Mouse (Mus musculus): ENCODE results near the gene Bmp2k. TPM values are rescaled to one million over a fixed set of nuclear protein-coding genes. Genes with fewer than 3 reads are reported as not detected.
A peak's percentile ranks its signal among the peaks of the same experiment; 100 is the strongest.

Bmp2k gene
- polyA plus RNA-seq, 1 experiment from 2014 or later: 57.2 TPM

DNA sequence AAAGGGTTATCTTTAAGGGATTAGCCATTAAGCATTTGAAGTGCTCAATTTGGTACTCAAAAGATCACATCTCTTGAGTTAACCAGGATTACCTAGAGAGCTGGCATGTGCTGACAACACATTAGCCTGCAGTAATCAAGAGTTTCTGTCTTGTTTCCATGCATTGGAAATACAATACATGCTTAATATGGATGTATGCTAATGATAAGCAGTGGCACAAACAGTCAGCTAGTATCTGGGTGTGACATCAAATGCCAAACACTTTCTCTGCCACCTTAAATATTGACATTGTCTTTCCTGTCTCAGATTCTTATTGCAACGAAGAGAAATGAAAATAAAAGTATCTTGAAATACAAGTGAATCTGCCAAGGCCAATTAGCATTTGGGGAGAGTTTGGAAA is 22.8 kb upstream of the Bmp2k start:
- 47% methylated on average over 1 of the region's 1 CpGs for WGBS (ENCODE audit: insufficient replicate concordance)
- Histone ChIP-seq H3K4me2 (no peak overlapping the region), H3K27me3 (replicated peaks) (peaks cover 6% of the 10 kb centered on the region; the same call in 1 of the 2 replicates), H3K4me3 (no peak overlapping the region), H3K9ac (peak overlapping the region; percentile 2; the same call in 1 of the 2 replicates), H3K9me3 (replicated peaks) (no peaks in the 10 kb centered on the region), H3K4me1 (peaks cover 45% of the 10 kb centered on the region), H3K36me3 (no peaks in the 10 kb centered on the region), H3K27ac (peak overlapping the region; percentile 54; the same call in 1 of the 2 replicates)
- ATAC-seq: peak; percentile 47; the same call in 1 of the 2 replicates

DNA sequence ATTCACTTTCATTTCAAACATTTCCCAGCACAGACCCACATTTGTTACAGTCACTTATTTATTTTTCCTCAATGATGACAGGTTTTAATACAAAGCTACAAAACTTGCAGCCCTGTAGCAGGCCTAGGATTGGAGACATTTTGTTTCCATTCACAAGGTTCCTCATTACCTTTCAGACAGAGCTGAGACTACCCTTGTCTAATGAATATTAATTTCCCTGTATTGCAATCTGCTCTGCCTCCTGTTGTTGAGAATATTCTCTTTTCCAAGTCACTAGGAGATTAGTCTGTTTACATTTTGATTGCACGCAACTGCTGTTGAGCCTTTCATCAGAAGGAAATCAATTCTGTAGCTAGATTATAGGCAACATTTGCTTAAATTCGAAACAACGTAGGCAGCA is 22.4 kb upstream of the Bmp2k start:
- Histone ChIP-seq H3K4me1 (peaks cover 45% of the 10 kb centered on the region), H3K9me3 (replicated peaks) (no peaks in the 10 kb centered on the region), H3K9ac (no peak overlapping the region), H3K4me2 (no peak overlapping the region), H3K27ac (no peak overlapping the region), H3K36me3 (no peaks in the 10 kb centered on the region), H3K27me3 (replicated peaks) (peaks cover 9% of the 10 kb centered on the region), H3K4me3 (no peak overlapping the region)
- WGBS (ENCODE audit: insufficient replicate concordance): 81% methylated on average over 3 of the region's 3 CpGs
- ATAC-seq: no peak

DNA sequence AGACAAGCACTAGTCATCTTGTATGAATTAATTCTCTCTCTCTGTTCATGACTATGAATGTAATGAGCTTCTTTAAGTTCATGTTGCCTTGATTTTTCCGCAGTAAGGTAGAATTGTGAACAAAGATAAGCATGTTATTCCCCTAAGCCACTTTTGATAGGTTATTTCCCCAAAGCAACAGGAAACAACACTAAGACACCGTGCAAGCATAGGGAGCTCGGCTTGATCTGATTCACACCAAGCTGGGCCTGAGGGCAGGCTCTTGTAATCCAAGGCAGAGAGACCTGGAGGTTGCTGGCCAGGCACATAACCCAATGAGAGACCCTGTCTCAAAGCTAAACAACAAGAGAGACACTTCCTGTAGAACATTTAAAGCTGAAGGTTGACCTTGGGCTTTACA is 21.3 kb upstream of the Bmp2k start:
- 74% methylated on average over 3 of the region's 3 CpGs for WGBS (ENCODE audit: insufficient replicate concordance)
- H3K4me3 ChIP-seq: no peak overlapping the region
- no peak for ATAC-seq
- H3K27ac ChIP-seq: no peak overlapping the region
- H3K4me2 ChIP-seq: no peak overlapping the region
- H3K4me1 ChIP-seq: peaks cover 44% of the 10 kb centered on the region
- no peaks in the 10 kb centered on the region for H3K9me3 ChIP-seq (replicated peaks)
- H3K9ac ChIP-seq: no peak overlapping the region
- H3K36me3 ChIP-seq: no peaks in the 10 kb centered on the region
- H3K27me3 ChIP-seq (replicated peaks): peaks cover 20% of the 10 kb centered on the region

DNA sequence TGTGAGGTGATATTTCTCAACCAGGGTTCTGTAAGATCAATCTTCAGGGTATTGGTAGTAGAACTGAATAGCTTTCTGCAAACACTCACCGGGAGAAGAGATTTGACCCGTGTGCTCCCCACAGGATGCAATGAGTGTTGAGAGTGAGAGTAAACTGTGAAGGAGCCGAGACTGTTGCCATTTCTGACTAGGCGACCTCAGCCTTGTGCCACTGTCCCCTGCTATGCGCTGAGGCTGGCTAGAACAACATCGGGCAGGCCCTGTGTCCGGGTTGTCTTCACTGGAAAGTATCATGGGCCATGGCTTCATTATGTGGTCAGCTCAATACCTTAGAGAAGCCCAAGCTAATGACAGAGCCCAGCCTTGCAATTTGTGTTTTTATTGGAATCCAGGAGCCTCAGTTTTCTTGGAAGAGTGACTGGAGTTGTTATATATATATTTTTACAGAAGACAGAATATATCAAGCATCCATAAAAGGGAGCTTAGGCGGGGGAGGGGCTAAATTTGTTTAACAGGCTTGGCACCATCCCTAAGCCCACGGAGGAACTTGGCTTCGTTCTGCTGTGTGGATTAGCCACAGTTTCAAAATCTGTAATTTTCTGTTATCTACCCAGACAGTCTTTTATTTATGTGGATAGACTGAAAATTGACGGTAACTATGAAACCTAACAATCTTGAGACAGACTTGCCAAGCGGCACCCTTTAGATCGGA is 18.0 kb upstream of the Bmp2k start:
- Histone ChIP-seq H3K9me3 (replicated peaks) (no peaks in the 10 kb centered on the region), H3K27me3 (replicated peaks) (peaks cover 21% of the 10 kb centered on the region), H3K36me3 (no peaks in the 10 kb centered on the region), H3K27ac (0 out of 2 replicates have a peak overlapping the region, but pooled peaks have one; percentile 8), H3K9ac (no peak overlapping the region; the same call in 1 of the 2 replicates), H3K4me3 (no peak overlapping the region), H3K4me1 (peaks cover 46% of the 10 kb centered on the region), H3K4me2 (peak overlapping the region; percentile 37)
- no peak for ATAC-seq
- 30% methylated on average over 13 of the region's 13 CpGs for whole genome bisulfite sequencing (ENCODE audit: insufficient replicate concordance)

DNA sequence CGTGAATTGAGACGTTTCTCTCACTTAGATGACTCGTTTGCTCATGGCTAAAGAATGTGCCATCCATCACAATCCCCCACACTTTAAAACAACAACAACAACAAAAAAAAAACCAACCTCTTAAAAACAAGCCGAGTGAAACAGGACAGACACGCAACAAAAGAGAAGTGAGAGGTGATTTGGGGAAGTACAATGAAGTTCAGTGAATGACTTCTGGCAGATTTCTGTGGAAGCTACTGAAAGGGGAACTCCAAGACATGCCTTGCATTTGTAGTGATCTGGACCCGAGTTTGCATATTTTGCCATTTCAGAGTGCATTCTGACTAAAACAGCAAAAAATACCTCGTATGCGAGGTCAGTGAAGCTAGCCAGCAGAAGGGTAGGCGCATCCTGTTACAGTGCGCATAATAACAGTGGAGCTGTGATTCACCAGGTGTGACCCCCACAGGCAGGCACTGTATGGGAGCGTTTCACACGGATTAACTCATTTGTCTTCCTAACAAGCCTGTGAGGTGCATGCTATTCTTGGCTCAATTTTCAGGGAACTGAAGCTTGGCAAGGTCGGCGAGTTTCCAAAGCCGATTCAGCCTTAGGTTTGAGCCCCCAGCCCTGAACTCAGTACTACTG is 17.4 kb upstream of the Bmp2k start:
- Histone ChIP-seq H3K4me1 (peaks cover 40% of the 10 kb centered on the region), H3K27me3 (replicated peaks) (peaks cover 21% of the 10 kb centered on the region), H3K9me3 (replicated peaks) (no peaks in the 10 kb centered on the region), H3K27ac (no peak overlapping the region), H3K4me3 (no peak overlapping the region), H3K9ac (no peak overlapping the region; the same call in 1 of the 2 replicates), H3K36me3 (no peaks in the 10 kb centered on the region), H3K4me2 (peak overlapping the region; percentile 37)
- 17% methylated on average over 15 of the region's 15 CpGs for WGBS (ENCODE audit: insufficient replicate concordance)
- ATAC-seq: no peak

DNA sequence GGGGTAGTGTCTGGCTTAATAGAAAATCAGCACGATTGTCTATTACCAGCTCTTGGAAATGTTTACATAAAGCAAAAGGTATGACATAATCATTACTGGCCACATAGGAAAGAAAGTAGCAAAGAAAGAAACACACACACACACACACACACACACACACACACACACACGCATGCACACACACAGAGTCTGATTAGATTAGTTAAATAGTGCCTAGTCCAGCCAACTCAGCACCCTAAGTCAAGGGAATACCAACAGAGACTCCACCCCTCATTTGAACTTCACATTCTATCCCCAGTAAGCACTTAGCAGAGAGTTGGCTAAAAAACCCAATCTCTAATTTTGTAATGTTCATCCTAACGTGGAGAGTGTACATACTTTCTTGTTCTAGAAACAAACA is 15.5 kb upstream of the Bmp2k start:
- H3K9ac ChIP-seq: no peak overlapping the region
- no peaks in the 10 kb centered on the region for H3K9me3 ChIP-seq (replicated peaks)
- H3K27me3 ChIP-seq (replicated peaks): peaks cover 21% of the 10 kb centered on the region
- peaks cover 46% of the 10 kb centered on the region for H3K4me1 ChIP-seq
- H3K27ac ChIP-seq: no peak overlapping the region
- no peaks in the 10 kb centered on the region for H3K36me3 ChIP-seq
- ATAC-seq: no peak
- WGBS (ENCODE audit: insufficient replicate concordance): 49% methylated on average over 3 of the region's 3 CpGs
- H3K4me2 ChIP-seq: no peak overlapping the region
- no peak overlapping the region for H3K4me3 ChIP-seq

DNA sequence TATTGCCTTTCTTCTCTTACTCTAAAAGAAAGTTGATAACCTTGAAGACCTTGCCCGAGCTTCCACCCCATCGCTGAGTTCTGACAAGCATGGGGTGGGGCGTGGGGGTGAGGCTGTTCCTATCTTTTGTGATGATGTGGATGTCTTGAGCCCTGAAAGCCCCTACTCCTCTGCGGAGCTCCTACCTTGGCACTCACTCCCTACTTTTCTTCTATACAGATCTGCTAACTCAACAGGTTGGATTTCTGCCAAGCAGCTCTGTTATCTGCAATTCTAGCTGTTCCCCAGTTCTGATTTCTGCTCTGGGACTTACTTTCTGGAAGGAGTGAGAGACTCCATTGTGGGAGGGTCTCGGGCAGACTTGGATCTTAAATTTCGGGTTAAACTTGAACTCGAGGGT is 14.3 kb upstream of the Bmp2k start:
- Histone ChIP-seq H3K9ac (no peak overlapping the region), H3K27me3 (replicated peaks) (peaks cover 21% of the 10 kb centered on the region), H3K9me3 (replicated peaks) (no peaks in the 10 kb centered on the region), H3K27ac (no peak overlapping the region), H3K4me3 (no peak overlapping the region), H3K4me2 (0 out of 2 replicates have a peak overlapping the region, but pooled peaks have one; percentile 20), H3K4me1 (peaks cover 58% of the 10 kb centered on the region), H3K36me3 (no peaks in the 10 kb centered on the region)
- WGBS (ENCODE audit: insufficient replicate concordance): 53% methylated on average over 7 of the region's 7 CpGs
- ATAC-seq: no peak

DNA sequence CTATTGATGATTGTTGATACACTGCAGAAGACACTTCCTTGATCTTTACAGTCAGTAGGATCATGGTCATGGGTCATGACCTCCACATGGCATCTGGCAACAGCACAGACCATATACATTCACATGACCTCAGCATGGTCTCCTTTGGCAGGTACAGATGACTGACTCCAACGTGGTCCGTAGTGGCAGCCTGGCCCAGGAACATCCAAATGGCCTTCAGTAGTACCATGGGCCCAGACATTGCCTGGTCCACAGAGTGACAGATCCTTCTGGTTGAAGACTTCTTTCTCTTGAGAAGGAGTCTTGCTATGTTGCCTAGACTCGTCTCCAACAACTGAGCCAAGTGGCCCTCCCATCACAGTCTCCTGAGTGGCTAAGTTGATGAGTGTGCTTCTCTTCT is 10.6 kb upstream of the Bmp2k start:
- peaks cover 65% of the 10 kb centered on the region for H3K4me1 ChIP-seq
- no peaks in the 10 kb centered on the region for H3K36me3 ChIP-seq
- no peak for ATAC-seq
- no peak overlapping the region for H3K4me3 ChIP-seq
- no peak overlapping the region for H3K4me2 ChIP-seq
- no peaks in the 10 kb centered on the region for H3K9me3 ChIP-seq (replicated peaks)
- H3K27ac ChIP-seq: peak overlapping the region; percentile 71
- H3K27me3 ChIP-seq (replicated peaks): no peaks in the 10 kb centered on the region
- 88% methylated on average over 3 of the region's 3 CpGs for WGBS (ENCODE audit: insufficient replicate concordance)
- H3K9ac ChIP-seq: no peak overlapping the region

DNA sequence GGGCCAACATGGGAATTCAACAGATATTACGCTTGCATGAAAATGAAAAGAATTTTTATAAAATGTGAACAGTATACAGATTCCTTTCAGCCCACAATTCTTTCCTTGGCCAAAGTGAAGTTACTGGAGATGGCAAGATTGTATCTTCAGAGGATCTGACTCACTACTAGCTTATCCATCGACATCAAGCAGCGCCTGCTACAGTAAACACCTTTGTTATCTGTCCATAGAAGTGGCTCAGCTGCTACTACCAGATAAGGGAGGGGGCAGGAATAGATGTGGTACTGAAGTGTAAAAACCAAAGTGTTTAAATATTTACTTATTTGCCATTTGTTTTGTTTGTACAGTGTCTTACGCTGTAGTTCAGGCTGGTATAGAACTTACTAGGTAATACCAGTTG is 8.6 kb upstream of the Bmp2k start:
- Histone ChIP-seq H3K9me3 (replicated peaks) (no peaks in the 10 kb centered on the region), H3K4me3 (no peak overlapping the region), H3K4me2 (peak overlapping the region; percentile 43), H3K27ac (peak overlapping the region; percentile 80), H3K36me3 (no peaks in the 10 kb centered on the region), H3K9ac (no peak overlapping the region), H3K27me3 (replicated peaks) (no peaks in the 10 kb centered on the region), H3K4me1 (peaks cover 66% of the 10 kb centered on the region)
- WGBS (ENCODE audit: insufficient replicate concordance): 37% methylated on average over 4 of the region's 4 CpGs
- peak; percentile 97 for ATAC-seq

DNA sequence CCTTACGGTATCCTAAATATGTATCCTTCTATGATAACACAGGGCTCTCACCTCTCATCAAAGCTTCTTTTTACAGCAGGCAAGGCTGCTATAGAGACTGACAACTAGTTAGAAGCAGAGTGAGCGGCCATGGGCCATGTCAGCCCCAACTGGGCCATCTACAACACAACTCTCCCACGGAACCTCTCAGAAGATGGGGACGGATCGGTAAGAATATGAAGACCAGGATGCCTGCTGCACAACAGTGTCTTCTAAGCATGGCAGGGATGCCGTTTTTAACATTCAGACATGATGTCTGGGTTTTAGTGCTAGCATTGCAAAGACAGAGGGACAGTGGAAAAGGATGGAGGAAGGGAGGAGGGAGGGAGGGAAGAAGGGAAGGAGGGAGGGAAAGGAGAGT is 6.3 kb upstream of the Bmp2k start:
- peak overlapping the region; percentile 80 for H3K27ac ChIP-seq
- no peaks in the 10 kb centered on the region for H3K36me3 ChIP-seq
- 88% methylated on average over 6 of the region's 6 CpGs for WGBS (ENCODE audit: insufficient replicate concordance)
- peaks cover 84% of the 10 kb centered on the region for H3K4me1 ChIP-seq
- H3K9ac ChIP-seq: no peak overlapping the region
- no peak for ATAC-seq
- H3K27me3 ChIP-seq (replicated peaks): no peaks in the 10 kb centered on the region
- H3K4me2 ChIP-seq: no peak overlapping the region
- H3K9me3 ChIP-seq (replicated peaks): no peaks in the 10 kb centered on the region
- no peak overlapping the region for H3K4me3 ChIP-seq

DNA sequence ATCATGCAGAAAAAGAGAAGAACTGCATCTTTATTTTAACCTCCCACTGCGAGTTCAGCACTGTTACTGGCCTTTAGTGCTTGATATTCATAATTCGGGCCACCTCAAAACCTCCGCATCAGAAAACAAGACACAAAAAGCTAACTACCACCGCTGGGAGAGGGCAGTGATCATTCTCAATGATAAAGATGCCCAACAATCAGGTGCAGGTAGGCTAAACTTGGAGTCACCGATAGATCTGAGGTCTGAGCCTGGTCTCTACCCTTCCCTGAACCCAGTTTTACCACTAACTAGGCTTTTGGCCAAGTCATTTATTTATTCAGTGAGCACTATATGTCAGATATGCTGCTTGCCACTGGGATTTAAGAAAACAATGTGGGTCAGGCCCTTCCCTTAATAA is 4.8 kb upstream of the Bmp2k start:
- peak overlapping the region; percentile 23; the same call in 1 of the 2 replicates for H3K9ac ChIP-seq
- 87% methylated on average over 5 of the region's 5 CpGs for WGBS (ENCODE audit: insufficient replicate concordance)
- no peak overlapping the region for H3K4me2 ChIP-seq
- peak overlapping the region; percentile 80 for H3K27ac ChIP-seq
- no peaks in the 10 kb centered on the region for H3K27me3 ChIP-seq (replicated peaks)
- no peaks in the 10 kb centered on the region for H3K9me3 ChIP-seq (replicated peaks)
- no peaks in the 10 kb centered on the region for H3K36me3 ChIP-seq
- H3K4me3 ChIP-seq: no peak overlapping the region
- ATAC-seq: no peak
- peaks cover 79% of the 10 kb centered on the region for H3K4me1 ChIP-seq

DNA sequence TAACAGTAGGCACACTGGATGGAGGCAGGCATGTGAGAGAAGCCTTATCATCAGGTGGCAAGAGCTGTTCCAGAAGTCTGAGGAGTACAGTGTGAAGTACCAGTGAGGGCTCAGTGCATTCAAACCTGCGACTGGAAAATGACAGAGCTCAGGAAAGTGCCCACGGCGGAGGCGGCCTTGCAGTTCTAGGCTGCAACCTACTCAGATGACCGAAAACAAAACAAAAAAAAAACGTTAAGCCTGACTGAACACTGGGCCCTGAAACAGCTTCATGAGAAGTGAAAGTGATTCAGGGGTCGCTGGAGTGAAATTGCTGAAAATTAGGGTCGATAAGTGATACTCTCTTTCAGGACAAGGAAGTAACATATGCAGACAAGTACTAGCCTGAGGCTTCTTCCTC is 4.4 kb upstream of the Bmp2k start:
- H3K4me1 ChIP-seq: peaks cover 75% of the 10 kb centered on the region
- whole genome bisulfite sequencing (ENCODE audit: insufficient replicate concordance): 73% methylated on average over 8 of the region's 8 CpGs
- peak overlapping the region; percentile 80; the same call in 1 of the 2 replicates for H3K27ac ChIP-seq

More for the DNA sequence above, 4.4 kb upstream of the Bmp2k start:
- Histone ChIP-seq H3K27me3 (replicated peaks) (no peaks in the 10 kb centered on the region), H3K4me2 (no peak overlapping the region), H3K36me3 (no peaks in the 10 kb centered on the region), H3K9ac (peak overlapping the region; percentile 23), H3K4me3 (no peak overlapping the region), H3K9me3 (replicated peaks) (no peaks in the 10 kb centered on the region)
- no peak for ATAC-seq

All from liver, embryonic 12.5 days (tissue).